Mouse (Mus musculus) small intestine, adult 2 months (tissue): ENCODE results near the gene Gm12248.

Source experiments
- CTCF ChIP-seq: fragments of 200-500 bp; IDR thresholded peaks from 2 replicates; pipeline ENCODE4 v1.5.1; 2012; ENCODE audit warnings: low read depth, mild to moderate bottlenecking, control low read depth, inconsistent platforms, low read length, moderate library complexity, mixed read lengths; ENCODE audit not compliant: insufficient replicate concordance, insufficient read length; ENCODE audit errors: extremely low read depth
- POLR2A ChIP-seq: fragments of 200-500 bp; IDR thresholded peaks from 2 replicates; pipeline ENCODE4 v1.6.1; 2012; ENCODE audit warnings: low read depth, mild to moderate bottlenecking, control low read depth, inconsistent platforms, low read length, moderate library complexity

DNA sequence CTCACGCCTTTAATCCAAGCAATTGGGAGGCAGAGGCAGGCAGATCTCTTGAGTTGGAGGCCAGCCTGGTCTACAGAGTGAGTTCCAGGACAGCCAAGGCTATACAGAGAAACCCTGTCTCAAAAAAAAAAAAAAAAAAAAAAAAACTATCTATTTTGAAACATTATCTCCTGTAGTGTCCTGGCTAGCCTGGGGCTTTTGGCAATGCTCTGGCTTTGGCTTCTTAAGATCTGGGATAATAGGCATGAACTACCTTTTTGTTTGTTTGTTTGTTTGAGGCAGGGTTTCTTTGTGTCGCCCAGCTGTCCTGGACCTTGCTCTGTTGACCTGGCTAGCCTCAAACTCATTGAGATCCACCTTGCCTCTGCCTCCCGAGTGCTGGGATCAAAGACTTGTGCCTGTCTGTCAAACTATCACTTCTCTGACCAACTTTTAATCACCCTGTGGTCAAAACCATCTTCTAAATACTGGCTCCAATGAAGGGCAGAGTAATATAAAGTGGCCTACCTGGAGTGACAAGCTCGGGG is 8.3 kb upstream of the Gm12248 start:
- TF ChIP-seq POLR2A (no peak), CTCF (no peak)
